Mouse (Mus musculus) intestine, embryonic 15.5 days (tissue): ENCODE results near the gene Nr1h4. TPM values are rescaled to one million over a fixed set of nuclear protein-coding genes. Genes with fewer than 3 reads are reported as not detected.

Source experiments
- ATAC-seq: fragments of 200-750 bp; cut with Nextera tagmentation; 2 replicates; pipeline ENCODE4 v1.8.0; 2017; ENCODE audit warnings: moderate TSS enrichment, moderate library complexity
- H3K27ac ChIP-seq: fragments of 300-500 bp; sonication (generic); 2 replicates; pipeline ENCODE4 v1.5.1; 2015; ENCODE audit warnings: mild to moderate bottlenecking, inconsistent platforms
- H3K27me3 ChIP-seq: fragments of 300-500 bp; sonication (generic); replicated peaks from 2 replicates; pipeline ENCODE4 v1.6.1; 2015; ENCODE audit warnings: inconsistent platforms
- H3K36me3 ChIP-seq: fragments of 300-500 bp; sonication (generic); 2 replicates; pipeline ENCODE4 v1.6.1; 2015; ENCODE audit warnings: inconsistent platforms
- H3K4me1 ChIP-seq: fragments of 300-500 bp; sonication (generic); replicated peaks from 2 replicates; pipeline ENCODE4 v1.6.1; 2015; ENCODE audit warnings: inconsistent platforms
- H3K4me2 ChIP-seq: fragments of 300-500 bp; sonication (generic); replicated peaks from 2 replicates; pipeline ENCODE4 v1.6.1; 2015; ENCODE audit warnings: mild to moderate bottlenecking, inconsistent platforms
- H3K4me3 ChIP-seq: fragments of 300-500 bp; sonication (generic); replicated peaks from 2 replicates; pipeline ENCODE4 v1.5.1; 2015; ENCODE audit warnings: inconsistent platforms
- H3K9ac ChIP-seq: fragments of 300-500 bp; sonication (generic); 2 replicates; pipeline ENCODE4 v1.6.1; 2015; ENCODE audit warnings: inconsistent platforms
- H3K9me3 ChIP-seq: fragments of 300-500 bp; sonication (generic); 2 replicates; pipeline ENCODE4 v1.6.1; 2016; ENCODE audit warnings: inconsistent platforms
- WGBS: fragments of 180-500 bp; shearing (Covaris S2); methylation state at CpG from one replicate; pipeline ENCODE4 v1.1.7; 2015; 5-methylcytosine and 5-hydroxymethylcytosine counted together
- polyA plus RNA-seq: library from polyadenylated mRNA; unstranded; fragments of >200 nt; fragmentation: Nextera tagmentation; extraction: Ambion mirVana; gene quantifications from 2 replicates; pipeline ENCODE4 v1.2.1, GENCODE M21; 2015

The Nr1h4 gene
- polyA plus RNA-seq, 1 experiment from 2014 or later, result 55.1 TPM

- H3K9ac ChIP-seq, result no peak overlapping the region
- ATAC-seq, result no peak
- H3K27ac ChIP-seq, result no peak overlapping the region
- no peaks in the 10 kb centered on the region for H3K4me1 ChIP-seq
- no peak overlapping the region for H3K4me3 ChIP-seq
- peaks cover 22% of the 10 kb centered on the region for H3K36me3 ChIP-seq
- WGBS, result 90% methylated on average over 2 of the region's 2 CpGs
- no peak overlapping the region for H3K4me2 ChIP-seq
- no peaks in the 10 kb centered on the region for H3K9me3 ChIP-seq
- H3K27me3 ChIP-seq, result no peaks in the 10 kb centered on the region
Observed at GRCm38 (mm10) chr10:89417966-89418365, 115.4 kb downstream of the Nr1h4 start.

DNA sequence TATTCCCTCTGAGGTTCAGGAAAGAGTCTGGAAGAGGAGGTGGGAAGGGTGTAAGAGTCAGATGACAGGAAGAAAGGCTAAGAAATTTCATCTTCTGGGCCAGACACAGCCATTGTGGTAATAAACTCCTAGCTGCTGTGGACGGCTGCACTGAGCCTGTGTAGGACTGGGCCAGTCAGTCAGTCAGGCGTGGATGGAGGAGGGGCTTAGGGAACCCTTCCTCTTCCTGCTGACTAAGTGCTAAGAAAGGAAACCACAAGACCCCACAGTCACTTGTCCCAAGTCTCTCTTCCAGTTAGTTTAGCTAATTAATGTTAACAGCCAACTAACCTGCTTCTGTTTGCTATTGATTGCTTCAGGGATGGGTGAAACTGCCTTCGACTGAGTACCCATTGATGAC lies 117.9 kb downstream of the Nr1h4 start:
- WGBS, result 64% methylated on average over 3 of the region's 3 CpGs
- Histone ChIP-seq H3K36me3 (peaks cover 28% of the 10 kb centered on the region), H3K27ac (no peak overlapping the region), H3K9ac (no peak overlapping the region), H3K27me3 (no peaks in the 10 kb centered on the region), H3K4me3 (no peak overlapping the region), H3K4me1 (no peaks in the 10 kb centered on the region), H3K4me2 (no peak overlapping the region), H3K9me3 (no peaks in the 10 kb centered on the region)
- ATAC-seq, result no peak

DNA sequence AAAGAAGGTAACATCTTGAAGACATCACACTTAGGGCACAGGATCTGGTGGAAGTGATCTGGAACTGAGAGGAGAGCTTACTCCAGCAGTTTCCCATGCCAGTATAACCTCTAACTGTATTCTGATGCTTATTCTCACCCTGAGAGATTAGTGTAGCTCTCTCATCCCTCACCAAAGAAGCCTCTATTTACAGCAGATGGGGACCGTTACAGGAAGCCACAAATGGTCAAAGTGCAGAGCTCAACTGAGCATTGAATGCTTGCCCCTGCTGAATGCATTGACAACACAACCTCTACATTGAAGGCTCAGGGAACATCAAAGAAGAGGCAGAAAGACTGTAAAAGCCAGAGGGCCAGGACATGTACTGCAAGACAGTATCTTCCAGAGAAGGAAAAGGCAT lies 125.8 kb downstream of the Nr1h4 start:
- Histone ChIP-seq H3K9me3 (no peaks in the 10 kb centered on the region), H3K9ac (no peak overlapping the region), H3K27me3 (no peaks in the 10 kb centered on the region), H3K4me2 (no peak overlapping the region), H3K27ac (no peak overlapping the region), H3K4me1 (no peaks in the 10 kb centered on the region), H3K36me3 (0 out of 2 replicates have a peak, but pooled peaks cover 4% of the 10 kb centered on the region), H3K4me3 (no peak overlapping the region)
- 37% methylated on average over 1 of the region's 1 CpGs for WGBS
- ATAC-seq, result no peak

DNA sequence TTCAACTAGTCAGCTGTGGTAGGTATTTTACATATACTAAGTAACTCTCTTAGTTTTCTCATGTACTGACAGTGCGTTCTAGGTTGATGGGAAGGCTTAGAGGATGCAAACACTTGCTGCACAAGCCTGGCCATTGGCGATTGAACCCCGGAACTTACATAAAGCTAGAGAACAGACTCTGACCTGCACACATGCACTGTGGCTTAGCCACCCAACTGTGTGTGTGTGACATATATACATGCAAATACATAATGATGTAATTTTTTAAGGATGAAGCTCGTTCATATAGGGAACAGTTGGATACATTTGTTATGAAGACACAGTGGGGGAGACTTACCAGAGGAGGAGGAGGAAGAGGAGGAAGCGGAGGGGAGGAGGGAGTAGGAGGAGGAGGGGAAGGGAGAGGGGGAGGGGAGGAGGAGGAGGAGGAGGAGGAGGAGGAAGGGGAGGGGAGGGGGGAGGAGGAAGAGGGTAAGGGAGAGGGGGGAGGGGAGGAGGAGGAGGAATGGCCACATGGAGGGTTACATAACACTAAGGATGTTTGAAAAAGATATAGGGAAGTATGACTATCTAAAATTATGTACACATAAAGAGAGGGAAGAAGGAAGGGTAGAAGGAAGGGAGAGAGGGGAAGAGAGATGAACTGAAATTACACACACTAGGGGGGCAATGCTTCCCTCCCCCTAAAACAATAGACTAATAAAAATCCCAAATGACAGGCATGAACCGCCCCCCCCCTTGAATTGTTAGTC lies 126.5 kb downstream of the Nr1h4 start:
- Histone ChIP-seq H3K36me3 (0 out of 2 replicates have a peak, but pooled peaks cover 3% of the 10 kb centered on the region), H3K9ac (no peak overlapping the region), H3K4me1 (no peaks in the 10 kb centered on the region), H3K4me3 (no peak overlapping the region), H3K27me3 (no peaks in the 10 kb centered on the region), H3K4me2 (no peak overlapping the region), H3K27ac (no peak overlapping the region), H3K9me3 (no peaks in the 10 kb centered on the region)
- 79% methylated on average over 5 of the region's 6 CpGs for WGBS
- no peak for ATAC-seq

DNA sequence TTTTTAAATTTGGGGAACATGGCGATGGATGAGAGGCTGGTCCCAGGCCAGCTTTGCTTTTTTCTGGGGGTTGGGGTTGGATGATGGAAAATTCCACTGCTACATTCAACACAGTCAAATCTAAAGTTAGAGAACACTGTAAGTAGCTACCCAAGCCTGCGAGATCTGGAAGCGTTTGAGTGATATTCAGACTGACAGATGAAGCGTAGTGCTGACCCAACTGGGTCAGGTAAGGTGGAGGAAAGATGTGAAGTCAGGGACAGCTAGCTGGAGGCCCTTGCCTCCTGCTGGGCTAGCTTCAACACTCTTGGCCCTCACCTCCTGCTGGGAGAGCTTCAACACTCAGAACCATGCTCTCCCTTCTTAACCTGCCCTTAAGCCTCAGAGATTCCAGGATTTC lies 128.4 kb downstream of the Nr1h4 start:
- WGBS, result 88% methylated on average over 4 of the region's 4 CpGs
- Histone ChIP-seq H3K27me3 (no peaks in the 10 kb centered on the region), H3K9me3 (no peaks in the 10 kb centered on the region), H3K4me1 (no peaks in the 10 kb centered on the region), H3K4me3 (no peak overlapping the region), H3K9ac (no peak overlapping the region), H3K27ac (no peak overlapping the region), H3K36me3 (no peaks in the 10 kb centered on the region), H3K4me2 (no peak overlapping the region)
- no peak for ATAC-seq

Other genes with a start within 250 kb of the Nr1h4 start
- gene Ano4, start 188.8 kb downstream of the Nr1h4 start, polyA plus RNA-seq, result 0.47 and 0.48 TPM in 2 replicates
- 14.8 and 18.6 TPM in 2 replicates for gene Gas2l3, start 89.6 kb downstream of the Nr1h4 start, polyA plus RNA-seq
- 0.08 and 0.09 TPM in 2 replicates for gene Slc17a8, start 87.7 kb upstream of the Nr1h4 start, polyA plus RNA-seq
- gene Scyl2, start 152.7 kb upstream of the Nr1h4 start, polyA plus RNA-seq, result 6.9 and 7.5 TPM in 2 replicates
- gene Actr6, start 198.7 kb upstream of the Nr1h4 start, polyA plus RNA-seq, result 23.8 and 30.6 TPM in 2 replicates
- gene Uhrf1bp1l, start 211.4 kb upstream of the Nr1h4 start, polyA plus RNA-seq, result 21.0 and 22.9 TPM in 2 replicates